20 mouse cellular contexts compared by ENCODE assay signal in genomic region chr4:140269184-140269840, GRCm38 (mm10). TPM values are rescaled to one million over a fixed set of nuclear protein-coding genes. Genes with fewer than 3 reads are reported as not detected.
A peak's percentile ranks its signal among the peaks of the same experiment; 100 is the strongest.
DNase-seq lines count a peak whose midpoint lies in the region; ATAC-seq lines count a peak whose summit lies in the region.
"Had no signal": no experiment of that assay in that cellular context is flagged by ENCODE, and none has a peak within 500 bp of the region (broad histone marks: within the 10 kb centered on the region; RNA-seq: fewer than 3 reads in every experiment).

No protein-coding gene starts in this region.

- no peak; the same call in 1 of the 2 replicates for ATAC-seq in hindbrain, embryonic 11.5 days (ENCODE audit: low FRiP score)
- peak; percentile 55 for ATAC-seq in hindbrain, embryonic 16.5 days
- 0 out of 2 replicates have a peak, but pooled peaks have one; percentile 24 for ATAC-seq in midbrain, embryonic 15.5 days (replicated peaks)
- ATAC-seq: forebrain, embryonic 16.5 days; intestine, postnatal 0 days had no signal

- no peak overlapping the region for H3K4me3 ChIP-seq in hindbrain, embryonic 10.5 days
- no peak overlapping the region for H3K4me3 ChIP-seq in hindbrain, embryonic 11.5 days (ENCODE audit: low read depth, low read length)
- no peak overlapping the region for H3K4me3 ChIP-seq in hindbrain, embryonic 16.5 days (ENCODE audit: low read length)
- no peak overlapping the region for H3K4me3 ChIP-seq in midbrain, embryonic 15.5 days
- H3K4me3 ChIP-seq: embryonic facial prominence, embryonic 15.5 days; kidney, embryonic 15.5 days; limb, embryonic 13.5 days; stomach, embryonic 15.5 days had no signal

- no peaks in the 10 kb centered on the region for H3K36me3 ChIP-seq in hindbrain, embryonic 10.5 days
- no peaks in the 10 kb centered on the region for H3K36me3 ChIP-seq in hindbrain, embryonic 11.5 days (ENCODE audit: control insufficient read depth, insufficient read depth, low read length)
- H3K36me3 ChIP-seq in hindbrain, embryonic 16.5 days (ENCODE audit: control insufficient read depth, insufficient read depth, low read length), result no peaks in the 10 kb centered on the region
- no peaks in the 10 kb centered on the region for H3K36me3 ChIP-seq in midbrain, embryonic 15.5 days (replicated peaks)
- H3K36me3 ChIP-seq: embryonic facial prominence, embryonic 15.5 days; kidney, embryonic 15.5 days; limb, embryonic 13.5 days; stomach, embryonic 15.5 days had no signal

- peaks cover 22% of the 10 kb centered on the region for H3K4me1 ChIP-seq in hindbrain, embryonic 10.5 days (replicated peaks)
- H3K4me1 ChIP-seq in hindbrain, embryonic 11.5 days (replicated peaks; ENCODE audit: control insufficient read depth, insufficient read depth, low read length), result no peaks in the 10 kb centered on the region; the same call in 1 of the 2 replicates
- peaks cover 2% of the 10 kb centered on the region; the same call in 1 of the 2 replicates for H3K4me1 ChIP-seq in hindbrain, embryonic 16.5 days (ENCODE audit: control insufficient read depth, insufficient read depth, low read depth, low read length)
- H3K4me1 ChIP-seq in midbrain, embryonic 15.5 days, result peaks cover 31% of the 10 kb centered on the region
- H3K4me1 ChIP-seq: embryonic facial prominence, embryonic 15.5 days; kidney, embryonic 15.5 days; limb, embryonic 13.5 days; stomach, embryonic 15.5 days had no signal

- H3K4me2 ChIP-seq in hindbrain, embryonic 11.5 days (replicated peaks; ENCODE audit: low read depth, low read length), result no peak overlapping the region
- H3K4me2 ChIP-seq in hindbrain, embryonic 16.5 days (ENCODE audit: low read length), result no peak overlapping the region
- H3K4me2 ChIP-seq in midbrain, embryonic 15.5 days, result no peak overlapping the region
- H3K4me2 ChIP-seq: embryonic facial prominence, embryonic 15.5 days; kidney, embryonic 15.5 days; limb, embryonic 13.5 days; stomach, embryonic 15.5 days had no signal

- no peak overlapping the region for H3K9ac ChIP-seq in hindbrain, embryonic 11.5 days (ENCODE audit: low read depth, low read length)
- H3K9ac ChIP-seq in hindbrain, embryonic 16.5 days (ENCODE audit: low read depth, low read length), result no peak overlapping the region
- no peak overlapping the region for H3K9ac ChIP-seq in midbrain, embryonic 15.5 days
- H3K9ac ChIP-seq: embryonic facial prominence, embryonic 15.5 days; kidney, embryonic 15.5 days; limb, embryonic 13.5 days; liver, embryonic 14.5 days; stomach, embryonic 15.5 days had no signal

- WGBS in hindbrain, embryonic 10.5 days, result 86% methylated on average over 15 of the region's 15 CpGs
- 77% methylated on average over 15 of the region's 15 CpGs for WGBS in hindbrain, embryonic 11.5 days
- 44% methylated on average over 15 of the region's 15 CpGs for WGBS in hindbrain, embryonic 16.5 days
- WGBS in midbrain, embryonic 15.5 days, result 38% methylated on average over 15 of the region's 15 CpGs

- 0 out of 2 replicates have a peak overlapping the region, but pooled peaks have one; percentile 0 for H3K27ac ChIP-seq in hindbrain, embryonic 10.5 days
- no peak overlapping the region for H3K27ac ChIP-seq in hindbrain, embryonic 11.5 days (ENCODE audit: low read depth, low read length)
- H3K27ac ChIP-seq in hindbrain, embryonic 16.5 days (ENCODE audit: low read depth, low read length), result peak overlapping the region; percentile 37
- peak overlapping the region; percentile 7; the same call in 1 of the 2 replicates for H3K27ac ChIP-seq in midbrain, embryonic 15.5 days
- H3K27ac ChIP-seq: embryonic facial prominence, embryonic 15.5 days; kidney, embryonic 15.5 days; limb, embryonic 13.5 days; liver, embryonic 14.5 days; macrophage; stomach, embryonic 15.5 days had no signal

- H3K27me3 ChIP-seq in hindbrain, embryonic 10.5 days (ENCODE audit: insufficient read depth, poor library complexity, severe bottlenecking), result no peaks in the 10 kb centered on the region; the same call in 1 of the 2 replicates
- H3K27me3 ChIP-seq in hindbrain, embryonic 11.5 days (ENCODE audit: control insufficient read depth, insufficient read depth, low read length), result no peaks in the 10 kb centered on the region
- H3K27me3 ChIP-seq in hindbrain, embryonic 16.5 days (replicated peaks; ENCODE audit: control insufficient read depth, insufficient read depth, low read length), result no peaks in the 10 kb centered on the region
- H3K27me3 ChIP-seq in midbrain, embryonic 15.5 days (replicated peaks), result no peaks in the 10 kb centered on the region
- H3K27me3 ChIP-seq: embryonic facial prominence, embryonic 15.5 days; kidney, embryonic 15.5 days; limb, embryonic 13.5 days; stomach, embryonic 15.5 days had no signal

- H3K9me3 ChIP-seq in hindbrain, embryonic 10.5 days, result 0 out of 2 replicates have a peak, but pooled peaks cover 6% of the 10 kb centered on the region
- H3K9me3 ChIP-seq in hindbrain, embryonic 11.5 days (ENCODE audit: control insufficient read depth, low read length), result no peaks in the 10 kb centered on the region
- peaks cover 3% of the 10 kb centered on the region; the same call in 1 of the 2 replicates for H3K9me3 ChIP-seq in hindbrain, embryonic 16.5 days (ENCODE audit: control insufficient read depth, low read length)
- no peaks in the 10 kb centered on the region for H3K9me3 ChIP-seq in midbrain, embryonic 15.5 days
- H3K9me3 ChIP-seq: embryonic facial prominence, embryonic 15.5 days; kidney, embryonic 15.5 days; limb, embryonic 13.5 days; stomach, embryonic 15.5 days had no signal

- DNase-seq in hindbrain, embryonic 10.5 days (ENCODE audit: low spot score), result no peak
- no peak for DNase-seq in hindbrain, embryonic 11.5 days (ENCODE audit: low spot score)
- no peak for DNase-seq in urinary bladder, postnatal 4 days (ENCODE audit: low spot score in 2 of 2)
- no peak for DNase-seq in adrenal gland, adult 2 months
- no peak for DNase-seq in thymus, postnatal 0 days (ENCODE audit: low spot score)
- DNase-seq: gastrocnemius, postnatal 36 days; thymus, adult 2 months had no signal

RNA-seq across cellular contexts. Expression of gene Igsf21, which starts 22.7 kb away (rescaled TPM):
- 6.7 and 13.8 TPM in 2 replicates for polyA plus RNA-seq in hindbrain, embryonic 10.5 days (2016; fragmentation: Nextera tagmentation; extraction: Ambion mirVana)
- 8.1 and 9.4 TPM in 2 replicates for polyA plus RNA-seq in hindbrain, embryonic 11.5 days (2014; fragmentation: Nextera tagmentation; extraction: Ambion mirVana)
- 102 and 109 TPM in 2 replicates for polyA plus RNA-seq in hindbrain, embryonic 16.5 days (2015; fragmentation: Nextera tagmentation; extraction: Ambion mirVana)
- polyA plus RNA-seq in midbrain, embryonic 15.5 days (2015; fragmentation: Nextera tagmentation; extraction: Ambion mirVana), result 93.1 and 96.3 TPM in 2 replicates
- total RNA-seq in adrenal gland, adult 2 months (2021), result 1 to 10 TPM; 4.5 to 6.9 TPM
- polyA plus RNA-seq in adrenal gland, adult 2 months (2012; rRNA removed), result 1.3 and 2.3 TPM in 2 replicates
- 0.39 and 0.50 TPM in 2 replicates for polyA plus RNA-seq in thymus, postnatal 0 days (2015; fragmentation: Nextera tagmentation; extraction: Ambion mirVana)
- total RNA-seq: hematopoietic stem cell, adult 5-6 weeks; neutrophil, adult 5-6 weeks had no signal
- polyA plus RNA-seq: C2C12, macrophage had no signal
